Mouse (Mus musculus) hindbrain, embryonic 16.5 days (tissue): Measurements from ENCODE around the gene Fnbp1l. TPM values are rescaled to one million over a fixed set of nuclear protein-coding genes. Genes with fewer than 3 reads are reported as not detected.

ENCODE experiments used
- ATAC-seq: fragments of 200-750 bp; cut with Nextera tagmentation; 2 replicates; pipeline ENCODE4 v1.8.0; 2017; ENCODE audit warnings: moderate TSS enrichment, moderate library complexity
- H3K27ac ChIP-seq: fragments of 300-500 bp; sonication (generic); 2 replicates; pipeline ENCODE4 v1.5.1; 2014; ENCODE audit warnings: low read depth, mild to moderate bottlenecking, control low read depth, low read length, moderate library complexity
- H3K27me3 ChIP-seq: fragments of 300-500 bp; sonication (generic); replicated peaks from 2 replicates; pipeline ENCODE4 v1.6.1; 2014; ENCODE audit warnings: low read length; ENCODE audit not compliant: control insufficient read depth, insufficient read depth
- H3K36me3 ChIP-seq: fragments of 300-500 bp; sonication (generic); 2 replicates; pipeline ENCODE4 v1.6.1; 2014; ENCODE audit warnings: mild to moderate bottlenecking, low read length, moderate library complexity, mixed read lengths; ENCODE audit not compliant: control insufficient read depth, insufficient read depth
- H3K4me1 ChIP-seq: fragments of 300-500 bp; sonication (generic); 2 replicates; pipeline ENCODE4 v1.6.1; 2014; ENCODE audit warnings: low read depth, low read length; ENCODE audit not compliant: control insufficient read depth, insufficient read depth
- H3K4me2 ChIP-seq: fragments of 300-500 bp; sonication (generic); 2 replicates; pipeline ENCODE4 v1.6.1; 2014; ENCODE audit warnings: mild to moderate bottlenecking, low read length, control low read depth, moderate library complexity
- H3K4me3 ChIP-seq: fragments of 300-500 bp; sonication (generic); 2 replicates; pipeline ENCODE4 v1.5.1; 2014; ENCODE audit warnings: mild to moderate bottlenecking, low read length, control low read depth, moderate library complexity
- H3K9ac ChIP-seq: fragments of 300-500 bp; sonication (generic); 2 replicates; pipeline ENCODE4 v1.6.1; 2014; ENCODE audit warnings: low read depth, mild to moderate bottlenecking, control low read depth, low read length, moderate library complexity
- H3K9me3 ChIP-seq: fragments of 300-500 bp; sonication (generic); 2 replicates; pipeline ENCODE4 v1.6.1; 2014; ENCODE audit warnings: mild to moderate bottlenecking, low read length, moderate library complexity; ENCODE audit not compliant: control insufficient read depth
- WGBS: fragments of 180-500 bp; shearing (Covaris S2); extraction: QIAGEN DNeasy Blood & Tissue Kit; methylation state at CpG from one replicate; pipeline ENCODE4 v1.1.7; 2014; 5-methylcytosine and 5-hydroxymethylcytosine counted together
- polyA plus RNA-seq: library from polyadenylated mRNA; unstranded; fragments of >200 nt; fragmentation: Nextera tagmentation; extraction: Ambion mirVana; gene quantifications from 2 replicates; pipeline ENCODE4 v1.2.1, GENCODE M21; 2015

The Fnbp1l gene
- polyA plus RNA-seq, 1 experiment from 2014 or later: 182 TPM

GRCm38 (mm10) chr3:122617613-122618340, 1.7 kb downstream of the Fnbp1l start:
- peak overlapping the region; percentile 97 for H3K4me3 ChIP-seq
- H3K27ac ChIP-seq: peak overlapping the region; percentile 96
- peak overlapping the region; percentile 60 for H3K4me2 ChIP-seq
- 33% methylated on average over 9 of the region's 9 CpGs for WGBS
- peaks cover 25% of the 10 kb centered on the region for H3K4me1 ChIP-seq
- ATAC-seq: no peak
- no peaks in the 10 kb centered on the region for H3K36me3 ChIP-seq
- no peaks in the 10 kb centered on the region for H3K9me3 ChIP-seq
- peak overlapping the region; percentile 100 for H3K9ac ChIP-seq
- no peaks in the 10 kb centered on the region for H3K27me3 ChIP-seq

- no peak for ATAC-seq
- Histone ChIP-seq H3K27me3 (no peaks in the 10 kb centered on the region), H3K36me3 (no peaks in the 10 kb centered on the region)
These were observed 7.0 kb downstream of the Fnbp1l start for GRCm38 (mm10) chr3:122612537-122612936.

GRCm38 (mm10) chr3:122611761-122612160, 7.8 kb downstream of the Fnbp1l start:
- ATAC-seq: no peak
- WGBS: 89% methylated on average over 5 of the region's 5 CpGs
- H3K4me1 ChIP-seq: peaks cover 18% of the 10 kb centered on the region

More at GRCm38 (mm10) chr3:122612537-122612936, 7.0 kb downstream of the Fnbp1l start:
- Histone ChIP-seq H3K4me1 (peaks cover 23% of the 10 kb centered on the region), H3K27ac (no peak overlapping the region), H3K9me3 (no peaks in the 10 kb centered on the region), H3K4me2 (no peak overlapping the region), H3K9ac (no peak overlapping the region), H3K4me3 (no peak overlapping the region)
- WGBS: 74% methylated on average over 6 of the region's 6 CpGs

GRCm38 (mm10) chr3:122606105-122606801, 13.3 kb downstream of the Fnbp1l start:
- Histone ChIP-seq H3K36me3 (0 out of 2 replicates have a peak, but pooled peaks cover 2% of the 10 kb centered on the region), H3K27me3 (no peaks in the 10 kb centered on the region), H3K4me1 (no peaks in the 10 kb centered on the region; the same call in 1 of the 2 replicates), H3K4me3 (no peak overlapping the region), H3K9ac (no peak overlapping the region), H3K27ac (no peak overlapping the region), H3K9me3 (no peaks in the 10 kb centered on the region), H3K4me2 (no peak overlapping the region)
- no peak for ATAC-seq
- 84% methylated on average over 10 of the region's 10 CpGs for WGBS

More at GRCm38 (mm10) chr3:122611761-122612160, 7.8 kb downstream of the Fnbp1l start:
- Histone ChIP-seq H3K9me3 (no peaks in the 10 kb centered on the region), H3K4me3 (no peak overlapping the region), H3K9ac (no peak overlapping the region), H3K27ac (no peak overlapping the region), H3K4me2 (no peak overlapping the region), H3K36me3 (no peaks in the 10 kb centered on the region), H3K27me3 (no peaks in the 10 kb centered on the region)

GRCm38 (mm10) chr3:122603229-122603628, 16.3 kb downstream of the Fnbp1l start:
- Histone ChIP-seq H3K9ac (no peak overlapping the region), H3K4me1 (no peaks in the 10 kb centered on the region; the same call in 1 of the 2 replicates), H3K4me3 (no peak overlapping the region), H3K27me3 (no peaks in the 10 kb centered on the region), H3K27ac (no peak overlapping the region), H3K9me3 (no peaks in the 10 kb centered on the region), H3K4me2 (no peak overlapping the region), H3K36me3 (0 out of 2 replicates have a peak, but pooled peaks cover 2% of the 10 kb centered on the region)
- WGBS: 77% methylated on average over 4 of the region's 4 CpGs
- no peak for ATAC-seq

- 96% methylated on average over 1 of the region's 1 CpGs for WGBS
- no peak for ATAC-seq
These were observed 17.1 kb downstream of the Fnbp1l start for GRCm38 (mm10) chr3:122602370-122602769.

GRCm38 (mm10) chr3:122599291-122599690, 20.2 kb downstream of the Fnbp1l start:
- H3K27me3 ChIP-seq: no peaks in the 10 kb centered on the region
- 87% methylated on average over 4 of the region's 4 CpGs for WGBS
- no peaks in the 10 kb centered on the region for H3K9me3 ChIP-seq
- no peak overlapping the region for H3K9ac ChIP-seq
- no peaks in the 10 kb centered on the region for H3K4me1 ChIP-seq
- no peak overlapping the region for H3K4me3 ChIP-seq
- H3K27ac ChIP-seq: no peak overlapping the region
- ATAC-seq: no peak
- H3K4me2 ChIP-seq: no peak overlapping the region
- no peaks in the 10 kb centered on the region for H3K36me3 ChIP-seq

More at GRCm38 (mm10) chr3:122602370-122602769, 17.1 kb downstream of the Fnbp1l start:
- Histone ChIP-seq H3K4me1 (no peaks in the 10 kb centered on the region), H3K27me3 (no peaks in the 10 kb centered on the region), H3K9me3 (no peaks in the 10 kb centered on the region), H3K36me3 (0 out of 2 replicates have a peak, but pooled peaks cover 2% of the 10 kb centered on the region), H3K9ac (no peak overlapping the region), H3K4me2 (no peak overlapping the region), H3K27ac (no peak overlapping the region), H3K4me3 (no peak overlapping the region)

GRCm38 (mm10) chr3:122590804-122591203, 28.7 kb downstream of the Fnbp1l start:
- no peak overlapping the region for H3K4me2 ChIP-seq
- no peaks in the 10 kb centered on the region for H3K27me3 ChIP-seq
- no peak overlapping the region for H3K27ac ChIP-seq
- 94% methylated on average over 5 of the region's 5 CpGs for WGBS
- peaks cover 6% of the 10 kb centered on the region; the same call in 1 of the 2 replicates for H3K36me3 ChIP-seq
- H3K4me1 ChIP-seq: peaks cover 8% of the 10 kb centered on the region
- no peaks in the 10 kb centered on the region for H3K9me3 ChIP-seq
- no peak for ATAC-seq
- H3K9ac ChIP-seq: no peak overlapping the region
- H3K4me3 ChIP-seq: no peak overlapping the region

GRCm38 (mm10) chr3:122590346-122590745, 29.2 kb downstream of the Fnbp1l start:
- H3K27me3 ChIP-seq: no peaks in the 10 kb centered on the region
- H3K9me3 ChIP-seq: no peaks in the 10 kb centered on the region
- ATAC-seq: no peak
- H3K4me1 ChIP-seq: peaks cover 8% of the 10 kb centered on the region
- peaks cover 6% of the 10 kb centered on the region; the same call in 1 of the 2 replicates for H3K36me3 ChIP-seq
- no peak overlapping the region for H3K9ac ChIP-seq
- WGBS: 62% methylated on average over 4 of the region's 4 CpGs
- H3K4me3 ChIP-seq: no peak overlapping the region
- no peak overlapping the region for H3K4me2 ChIP-seq
- H3K27ac ChIP-seq: no peak overlapping the region
